Mouse (Mus musculus): ENCODE results near the gene Tmco1. TPM values are rescaled to one million over a fixed set of nuclear protein-coding genes. Genes with fewer than 3 reads are reported as not detected.

The Tmco1 gene
- polyA plus RNA-seq, 1 experiment from 2014 or later = 83.8 TPM

- 0 out of 2 replicates have a peak, but pooled peaks have one; percentile 50 for ATAC-seq (ENCODE audit: low FRiP score, low read depth)
- H3K36me3 ChIP-seq = no peaks in the 10 kb centered on the region
- H3K4me1 ChIP-seq = 0 out of 2 replicates have a peak, but pooled peaks cover 6% of the 10 kb centered on the region
- no peak overlapping the region for H3K4me2 ChIP-seq (replicated peaks)
- H3K27ac ChIP-seq = no peak overlapping the region
- no peak overlapping the region for H3K9ac ChIP-seq
- H3K4me3 ChIP-seq = no peak overlapping the region
- H3K9me3 ChIP-seq = no peaks in the 10 kb centered on the region
- WGBS = 73% methylated on average over 5 of the region's 5 CpGs
- no peaks in the 10 kb centered on the region for H3K27me3 ChIP-seq (replicated peaks)
Measured at GRCm38 (mm10) chr1:167383178-167383577, 75.0 kb downstream of the Tmco1 start.

Small RNA genes within 50 kb of the gene (microRNA-seq; reads per million reads assigned to microRNA genes)
- gene Gm25911 (2.6 reads per million, percentile 6 among the genes with 10 or more reads in this experiment), gene Mir6347 (not detected)

Other genes with a start within 250 kb of the Tmco1 start
- 93.7 and 98.4 TPM in 2 replicates for gene Uck2, start 23.1 kb upstream of the Tmco1 start, polyA plus RNA-seq (2016; fragmentation: Nextera tagmentation; extraction: Ambion mirVana)
- 29.6 and 30.8 TPM in 2 replicates for gene Aldh9a1, start 41.6 kb downstream of the Tmco1 start, polyA plus RNA-seq (2016; fragmentation: Nextera tagmentation; extraction: Ambion mirVana)
- 72.0 and 76.5 TPM in 2 replicates for gene Mgst3, start 85.5 kb downstream of the Tmco1 start, polyA plus RNA-seq (2016; fragmentation: Nextera tagmentation; extraction: Ambion mirVana)
- not detected in 2 replicates for gene Lrrc52, start 158.4 kb downstream of the Tmco1 start, polyA plus RNA-seq (2016; fragmentation: Nextera tagmentation; extraction: Ambion mirVana)